Comparison of ENCODE assay signal across 12 mouse cellular contexts in genomic region chr4:131924096-131924810, GRCm38 (mm10). TPM values are rescaled to one million over a fixed set of nuclear protein-coding genes. Genes with fewer than 3 reads are reported as not detected.
A peak's percentile ranks its signal among the peaks of the same experiment; 100 is the strongest.
DNase-seq lines count a peak whose midpoint lies in the region; ATAC-seq and TF ChIP-seq lines count a peak whose summit lies in the region.
"Had no signal": no experiment of that assay in that cellular context is flagged by ENCODE, and none has a peak within 500 bp of the region (broad histone marks: within the 10 kb centered on the region; RNA-seq: fewer than 3 reads in every experiment).

No protein-coding gene starts in this region.

- no peak for ATAC-seq in hindbrain, postnatal 0 days
- ATAC-seq in hindbrain, embryonic 13.5 days (ENCODE audit: low FRiP score), result no peak

- H3K9ac ChIP-seq in hindbrain, postnatal 0 days (replicated peaks; ENCODE audit: low read length), result no peak overlapping the region
- H3K9ac ChIP-seq in hindbrain, embryonic 13.5 days, result no peak overlapping the region
- H3K9ac ChIP-seq: limb, embryonic 12.5 days; neural tube, embryonic 12.5 days had no signal

- TF ChIP-seq CTCF in hindbrain, postnatal 0 days (IDR thresholded peaks at IDR 0.05; ENCODE audit: low read depth), result no peak

- no peak overlapping the region for H3K27ac ChIP-seq in hindbrain, postnatal 0 days
- H3K27ac ChIP-seq in hindbrain, embryonic 13.5 days, result no peak overlapping the region
- H3K27ac ChIP-seq: limb, embryonic 12.5 days; neural tube, embryonic 12.5 days had no signal

- WGBS in hindbrain, postnatal 0 days, result 47% methylated on average over 6 of the region's 6 CpGs
- 62% methylated on average over 6 of the region's 6 CpGs for WGBS in hindbrain, embryonic 13.5 days

- H3K4me3 ChIP-seq in hindbrain, postnatal 0 days (ENCODE audit: low read length), result no peak overlapping the region
- no peak overlapping the region for H3K4me3 ChIP-seq in hindbrain, embryonic 13.5 days
- H3K4me3 ChIP-seq: limb, embryonic 12.5 days; neural tube, embryonic 12.5 days had no signal

- peaks cover 25% of the 10 kb centered on the region for H3K27me3 ChIP-seq in hindbrain, postnatal 0 days (ENCODE audit: insufficient read depth, low read length)
- peaks cover 76% of the 10 kb centered on the region for H3K27me3 ChIP-seq in hindbrain, embryonic 13.5 days

- no peaks in the 10 kb centered on the region; the same call in 1 of the 2 replicates for H3K4me1 ChIP-seq in hindbrain, postnatal 0 days (ENCODE audit: insufficient read depth, low read length)
- peaks cover 42% of the 10 kb centered on the region for H3K4me1 ChIP-seq in hindbrain, embryonic 13.5 days (replicated peaks)

- H3K9me3 ChIP-seq in hindbrain, postnatal 0 days (ENCODE audit: low read length), result no peaks in the 10 kb centered on the region
- no peaks in the 10 kb centered on the region for H3K9me3 ChIP-seq in hindbrain, embryonic 13.5 days
- H3K9me3 ChIP-seq: limb, embryonic 12.5 days; neural tube, embryonic 12.5 days had no signal

- H3K36me3 ChIP-seq in hindbrain, postnatal 0 days (ENCODE audit: insufficient read depth, low read length), result peaks cover 26% of the 10 kb centered on the region; the same call in 1 of the 2 replicates
- H3K36me3 ChIP-seq in hindbrain, embryonic 13.5 days, result peaks cover 59% of the 10 kb centered on the region

- DNase-seq in adrenal gland, postnatal 10 days, result peak; percentile 57
- no peak for DNase-seq in adrenal gland, postnatal 4 days (ENCODE audit: low spot score in 2 of 2)
- peak; percentile 38 for DNase-seq in hindbrain, postnatal 0 days (ENCODE audit: low spot score)
- peak; percentile 56 for DNase-seq in ovary, postnatal 36 days (ENCODE audit: low spot score)
- DNase-seq in ovary, postnatal 14 days (ENCODE audit: low spot score), result no peak
- peak; percentile 56 for DNase-seq in retina, postnatal 7 days (ENCODE audit: low read depth, low spot score)
- no peak for DNase-seq in thymus, postnatal 14 days
- DNase-seq: cerebellum, adult 11 months; thymus, adult 18-20 months had no signal

- H3K4me2 ChIP-seq in hindbrain, postnatal 0 days (ENCODE audit: low read depth, low read length), result no peak overlapping the region
- H3K4me2 ChIP-seq in hindbrain, embryonic 13.5 days, result no peak overlapping the region
- H3K4me2 ChIP-seq: limb, embryonic 12.5 days; neural tube, embryonic 12.5 days had no signal

RNA-seq across cellular contexts. Expression of gene Tmem200b, which starts 2.7 kb away (rescaled TPM):
- total RNA-seq in adrenal gland, postnatal 10 days (2021), result 1 to 10 TPM; 7.4 to 9.4 TPM
- total RNA-seq in adrenal gland, postnatal 4 days (2021), result 10 to 100 TPM; 12.9 to 14.4 TPM
- total RNA-seq in hindbrain, postnatal 0 days (2014; rRNA removed), result 2.3 and 3.2 TPM in 2 replicates
- 0.48 and 0.64 TPM in 2 replicates for polyA plus RNA-seq in hindbrain, postnatal 0 days (2015; fragmentation: Nextera tagmentation; extraction: Ambion mirVana)
- not detected in 2 replicates for polyA plus RNA-seq in hindbrain, embryonic 13.5 days (2015; fragmentation: Nextera tagmentation; extraction: Ambion mirVana)

RNA-seq across cellular contexts. Expression of gene Srsf4, which starts 50.8 kb away (rescaled TPM):
- 10 to 100 TPM; 65.9 to 68.7 TPM for total RNA-seq in adrenal gland, postnatal 10 days (2021)
- total RNA-seq in adrenal gland, postnatal 4 days (2021), result 10 to 100 TPM; 89.0 to 93.6 TPM
- 25.9 and 28.3 TPM in 2 replicates for total RNA-seq in hindbrain, postnatal 0 days (2014; rRNA removed)
- 76.0 and 86.0 TPM in 2 replicates for polyA plus RNA-seq in hindbrain, postnatal 0 days (2015; fragmentation: Nextera tagmentation; extraction: Ambion mirVana)
- polyA plus RNA-seq in hindbrain, embryonic 13.5 days (2015; fragmentation: Nextera tagmentation; extraction: Ambion mirVana), result 115 and 119 TPM in 2 replicates

Comparison
In these comparisons a context has a peak if more than half of its experiments do, and no peak if none do; other contexts are left out.
1. DNase-seq: peak in adrenal gland, postnatal 10 days (single experiment), hindbrain, postnatal 0 days (single experiment), ovary, postnatal 36 days (single experiment) and retina, postnatal 7 days (single experiment); none in adrenal gland, postnatal 4 days (0 of 2), ovary, postnatal 14 days (single experiment) and thymus, postnatal 14 days (single experiment).